Mouse (Mus musculus) stomach, embryonic 14.5 days (tissue): Measurements from ENCODE around the gene Arhgap32. TPM values are rescaled to one million over a fixed set of nuclear protein-coding genes. Genes with fewer than 3 reads are reported as not detected.

Source experiments
- ATAC-seq: fragments of 200-750 bp; cut with Nextera tagmentation; 2 replicates; pipeline ENCODE4 v1.8.0; 2017; ENCODE audit warnings: low read depth, moderate TSS enrichment; ENCODE audit not compliant: insufficient number of reproducible peaks, insufficient read depth, low FRiP score
- H3K27ac ChIP-seq: fragments of 300-500 bp; sonication (generic); 2 replicates; pipeline ENCODE4 v1.5.1; 2014; ENCODE audit warnings: mild to moderate bottlenecking, low read length, moderate library complexity, mixed read lengths
- H3K27me3 ChIP-seq: fragments of 300-500 bp; sonication (generic); 2 replicates; pipeline ENCODE4 v1.6.1; 2014; ENCODE audit warnings: low read length, control low read depth, mixed read lengths; ENCODE audit not compliant: control insufficient read depth, insufficient read depth
- H3K36me3 ChIP-seq: fragments of 300-500 bp; sonication (generic); 2 replicates; pipeline ENCODE4 v1.6.1; 2014; ENCODE audit warnings: mild to moderate bottlenecking, control low read depth, low read length, moderate library complexity, mixed read lengths; ENCODE audit not compliant: control insufficient read depth, insufficient read depth
- H3K4me1 ChIP-seq: fragments of 300-500 bp; sonication (generic); 2 replicates; pipeline ENCODE4 v1.6.1; 2014; ENCODE audit warnings: low read length, control low read depth, mixed read lengths; ENCODE audit not compliant: control insufficient read depth, insufficient read depth
- H3K4me2 ChIP-seq: fragments of 300-500 bp; sonication (generic); replicated peaks from 2 replicates; pipeline ENCODE4 v1.6.1; 2014; ENCODE audit warnings: low read depth, low read length, control low read depth
- H3K4me3 ChIP-seq: fragments of 300-500 bp; sonication (generic); 2 replicates; pipeline ENCODE4 v1.5.1; 2014; ENCODE audit warnings: low read depth, low read length, control low read depth
- H3K9ac ChIP-seq: fragments of 300-500 bp; sonication (generic); replicated peaks from 2 replicates; pipeline ENCODE4 v1.6.1; 2014; ENCODE audit warnings: low read depth, mild to moderate bottlenecking, control low read depth, low read length, moderate library complexity, mixed read lengths
- H3K9me3 ChIP-seq: fragments of 300-500 bp; sonication (generic); 2 replicates; pipeline ENCODE4 v1.6.1; 2016; ENCODE audit warnings: low read depth, low read length, control low read depth; ENCODE audit not compliant: control insufficient read depth
- WGBS: fragments of 180-500 bp; shearing (Covaris S2); extraction: QIAGEN DNeasy Blood & Tissue Kit; methylation state at CpG from one replicate; pipeline ENCODE4 v1.1.7; 2014; 5-methylcytosine and 5-hydroxymethylcytosine counted together
- polyA plus RNA-seq: library from polyadenylated mRNA; unstranded; fragments of >200 nt; fragmentation: Nextera tagmentation; extraction: Ambion mirVana; gene quantifications from 2 replicates; pipeline ENCODE4 v1.2.1, GENCODE M21; 2014

Gene Arhgap32
- 15.0 and 15.5 TPM in 2 replicates for polyA plus RNA-seq

DNA sequence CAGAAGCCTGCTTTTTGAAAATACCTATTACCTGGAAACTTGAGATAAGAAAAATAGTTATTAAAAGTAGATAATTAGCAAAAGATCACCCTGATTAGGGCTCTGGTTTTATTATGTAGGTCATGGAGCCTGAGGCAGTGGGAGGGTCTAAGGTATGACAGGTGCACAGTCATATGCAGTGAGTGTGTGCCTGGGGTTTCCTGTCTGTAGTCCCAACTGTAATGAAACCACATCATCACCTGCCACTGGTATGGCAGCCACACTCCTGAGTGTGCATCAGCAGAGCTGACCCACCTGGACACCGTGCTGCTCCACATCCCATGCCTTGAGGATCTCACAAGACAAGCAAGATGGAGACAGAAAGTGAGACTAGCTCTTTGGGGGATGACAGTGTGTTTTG, at the start of gene Arhgap32:
Arhgap32 (plus strand) TSS at position 351 of the 400 bp plus-strand sequence.
- no peaks in the 10 kb centered on the region for H3K27me3 ChIP-seq
- H3K4me1 ChIP-seq = 0 out of 2 replicates have a peak, but pooled peaks cover 3% of the 10 kb centered on the region
- no peaks in the 10 kb centered on the region; the same call in 1 of the 2 replicates for H3K9me3 ChIP-seq
- ATAC-seq = no peak
- 83% methylated on average over 1 of the region's 1 CpGs for WGBS
- H3K27ac ChIP-seq = peak within 1 kb of the TSS; percentile 52; the same call in 1 of the 2 replicates
- no peaks in the 10 kb centered on the region for H3K36me3 ChIP-seq
- H3K4me3 ChIP-seq = no peak within 1 kb of the TSS
- H3K9ac ChIP-seq = no peak within 1 kb of the TSS
- H3K4me2 ChIP-seq = peak within 1 kb of the TSS; percentile 18; the same call in 1 of the 2 replicates

GRCm38 (mm10) chr9:32072778-32073177, 43.2 kb upstream of the Arhgap32 start:
- no peak for ATAC-seq

DNA sequence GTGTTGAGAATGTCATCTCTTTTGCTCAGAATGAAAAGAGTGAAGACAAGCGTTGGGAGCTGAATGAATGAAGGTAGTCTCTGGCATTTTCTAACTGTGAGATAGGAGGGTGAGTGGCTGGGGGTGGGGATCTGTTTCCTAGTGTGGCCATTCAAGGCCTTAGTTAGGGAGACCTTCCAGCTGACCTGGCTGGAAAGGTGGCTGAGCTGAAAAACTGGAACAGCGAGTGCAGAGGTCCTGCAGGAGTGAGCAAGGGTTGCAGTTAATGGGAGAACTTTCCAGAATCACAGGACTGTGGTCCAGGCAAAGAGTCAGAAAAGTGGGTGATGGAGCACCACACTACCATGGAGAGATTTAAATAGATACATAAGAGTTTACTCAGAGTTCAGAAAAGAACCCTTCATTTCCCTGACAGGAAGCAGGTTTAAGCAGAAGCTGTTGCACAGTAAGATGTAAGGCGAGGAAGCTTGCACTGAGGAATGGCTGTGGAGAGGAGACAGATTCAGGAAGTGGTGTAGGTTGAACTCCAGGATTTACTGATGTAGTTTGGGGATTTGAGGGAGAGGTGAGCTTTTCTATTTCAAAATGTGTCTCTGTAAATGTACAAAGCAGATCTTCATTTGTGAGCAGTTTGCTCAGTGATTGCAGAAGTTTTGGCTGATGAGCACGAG, 27.7 kb upstream of the Arhgap32 start:
- no peak overlapping the region for H3K27ac ChIP-seq
- H3K4me2 ChIP-seq = no peak overlapping the region
- 54% methylated on average over 4 of the region's 4 CpGs for WGBS

More at GRCm38 (mm10) chr9:32072778-32073177, 43.2 kb upstream of the Arhgap32 start:
- 89% methylated on average over 6 of the region's 6 CpGs for WGBS
- Histone ChIP-seq H3K4me2 (no peak overlapping the region), H3K27me3 (no peaks in the 10 kb centered on the region), H3K27ac (no peak overlapping the region), H3K4me1 (no peaks in the 10 kb centered on the region), H3K9me3 (no peaks in the 10 kb centered on the region), H3K9ac (no peak overlapping the region), H3K4me3 (no peak overlapping the region), H3K36me3 (no peaks in the 10 kb centered on the region)

DNA sequence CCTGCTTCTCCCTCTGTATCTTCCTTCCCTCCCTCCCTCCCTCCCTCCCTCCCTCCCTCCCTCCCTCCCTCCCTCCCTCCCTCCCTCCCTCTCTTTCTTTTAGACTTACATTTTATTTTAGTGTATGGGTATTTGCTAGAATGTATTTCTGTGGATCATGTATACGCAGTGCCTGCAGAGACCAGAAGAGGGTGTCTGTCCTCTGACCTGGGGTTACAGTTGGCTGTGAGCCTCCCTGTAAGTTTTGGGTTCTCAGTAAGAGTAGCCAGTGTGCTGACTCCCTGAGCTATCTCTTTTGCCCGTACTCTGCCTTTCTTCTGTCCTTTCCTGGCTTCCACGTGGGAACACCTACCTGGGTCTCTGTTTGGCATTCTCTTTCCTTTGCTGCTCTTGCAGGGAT, 27.1 kb upstream of the Arhgap32 start:
- ATAC-seq = no peak
- Histone ChIP-seq H3K4me1 (peaks cover 4% of the 10 kb centered on the region; the same call in 1 of the 2 replicates), H3K4me2 (no peak overlapping the region), H3K27me3 (no peaks in the 10 kb centered on the region), H3K9ac (no peak overlapping the region), H3K27ac (no peak overlapping the region), H3K36me3 (no peaks in the 10 kb centered on the region), H3K9me3 (no peaks in the 10 kb centered on the region), H3K4me3 (no peak overlapping the region)
- 54% methylated on average over 3 of the region's 3 CpGs for WGBS

More for the DNA sequence above, 27.7 kb upstream of the Arhgap32 start:
- Histone ChIP-seq H3K36me3 (no peaks in the 10 kb centered on the region), H3K27me3 (no peaks in the 10 kb centered on the region), H3K4me3 (no peak overlapping the region), H3K4me1 (peaks cover 4% of the 10 kb centered on the region; the same call in 1 of the 2 replicates), H3K9ac (no peak overlapping the region), H3K9me3 (no peaks in the 10 kb centered on the region)
- no peak for ATAC-seq

DNA sequence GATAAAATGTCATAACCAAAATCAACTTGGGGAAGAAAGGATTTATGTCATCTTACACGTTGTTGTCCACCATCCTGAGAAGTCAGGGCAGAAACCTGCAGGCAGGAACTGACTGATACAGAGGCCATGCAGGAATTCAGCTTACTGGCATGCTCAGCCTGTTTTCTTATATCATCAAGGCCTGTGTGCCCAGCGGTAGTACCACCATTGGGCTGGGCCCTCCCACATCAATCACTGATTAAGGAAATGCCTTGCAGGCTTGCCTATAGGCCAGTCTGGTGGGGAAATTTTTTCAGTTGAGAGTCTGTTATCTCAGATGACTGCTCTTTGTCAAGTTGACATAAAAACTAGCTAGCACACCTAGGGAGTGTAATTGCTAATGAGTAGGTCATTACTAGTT, 22.5 kb upstream of the Arhgap32 start:
- H3K27ac ChIP-seq = no peak overlapping the region
- H3K4me1 ChIP-seq = peaks cover 12% of the 10 kb centered on the region; the same call in 1 of the 2 replicates
- no peaks in the 10 kb centered on the region for H3K36me3 ChIP-seq
- 29% methylated on average over 2 of the region's 2 CpGs for WGBS
- no peak overlapping the region for H3K9ac ChIP-seq
- no peak for ATAC-seq
- no peaks in the 10 kb centered on the region for H3K9me3 ChIP-seq
- H3K27me3 ChIP-seq = no peaks in the 10 kb centered on the region
- no peak overlapping the region for H3K4me3 ChIP-seq
- H3K4me2 ChIP-seq = no peak overlapping the region

DNA sequence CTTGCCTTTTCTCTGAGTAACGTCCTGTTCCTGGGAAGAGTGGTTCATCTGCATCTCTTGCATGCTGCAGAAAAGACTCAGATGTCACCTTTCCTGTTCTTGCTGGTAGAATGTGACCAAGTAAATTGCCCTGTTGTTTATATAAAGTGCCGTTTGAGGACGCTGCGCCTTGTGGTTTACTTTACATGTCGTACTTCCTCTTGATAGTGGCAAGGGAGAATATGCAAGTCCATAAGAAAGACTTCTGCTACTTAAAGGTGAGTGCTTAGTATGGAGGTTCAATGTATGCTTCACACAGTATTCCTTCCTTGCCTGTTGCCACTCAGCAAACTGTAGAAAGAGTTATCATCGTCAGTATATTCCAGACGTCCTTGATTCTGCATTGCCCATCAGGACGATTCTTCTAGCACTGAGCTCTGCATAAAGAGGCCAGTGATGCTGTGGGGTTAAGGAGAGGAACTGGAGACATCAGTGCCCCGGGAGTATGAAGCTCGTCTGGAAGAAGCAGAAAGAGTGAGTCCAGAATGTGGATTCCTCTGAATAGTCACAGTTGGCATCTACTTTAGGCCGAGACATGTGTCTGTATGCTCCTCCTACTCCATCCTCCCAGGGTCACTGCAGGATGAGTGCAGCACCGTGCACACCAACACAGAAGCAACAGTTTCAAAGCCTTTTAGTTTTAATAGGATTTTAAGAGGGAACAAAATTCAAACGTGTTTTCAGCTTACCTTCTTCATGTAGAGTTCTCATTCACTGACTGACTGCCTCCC, 21.4 kb upstream of the Arhgap32 start:
- no peaks in the 10 kb centered on the region for H3K27me3 ChIP-seq
- no peak overlapping the region for H3K27ac ChIP-seq
- 32% methylated on average over 13 of the region's 13 CpGs for WGBS
- no peaks in the 10 kb centered on the region for H3K36me3 ChIP-seq
- no peak overlapping the region for H3K4me3 ChIP-seq
- no peak overlapping the region for H3K4me2 ChIP-seq
- no peaks in the 10 kb centered on the region for H3K9me3 ChIP-seq
- H3K4me1 ChIP-seq = peaks cover 12% of the 10 kb centered on the region; the same call in 1 of the 2 replicates
- H3K9ac ChIP-seq = no peak overlapping the region
- ATAC-seq = no peak

DNA sequence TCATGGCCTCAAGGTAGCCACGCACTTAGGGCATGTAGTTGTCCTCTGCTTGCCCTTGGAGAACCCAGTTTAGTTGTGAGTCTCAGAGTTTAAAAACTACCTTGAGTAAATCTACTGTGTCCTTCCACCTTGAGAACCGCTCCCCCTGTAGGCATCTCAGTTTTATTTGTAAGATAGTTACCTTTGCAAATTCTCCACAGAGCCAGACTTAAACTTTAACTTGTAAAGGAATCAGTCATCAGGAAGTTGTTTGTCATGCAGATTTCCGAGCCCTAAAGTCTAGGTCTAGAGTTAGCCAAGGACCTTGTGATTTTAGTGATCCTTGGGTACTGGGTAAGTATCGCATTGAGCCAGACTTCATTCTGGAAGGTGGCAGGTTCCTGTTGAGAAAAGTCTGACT, 20.4 kb upstream of the Arhgap32 start:
- Histone ChIP-seq H3K27ac (no peak overlapping the region), H3K9ac (no peak overlapping the region), H3K4me2 (no peak overlapping the region), H3K9me3 (no peaks in the 10 kb centered on the region), H3K36me3 (no peaks in the 10 kb centered on the region), H3K4me3 (no peak overlapping the region), H3K27me3 (no peaks in the 10 kb centered on the region), H3K4me1 (peaks cover 12% of the 10 kb centered on the region; the same call in 1 of the 2 replicates)
- WGBS = 80% methylated on average over 4 of the region's 4 CpGs
- ATAC-seq = no peak

DNA sequence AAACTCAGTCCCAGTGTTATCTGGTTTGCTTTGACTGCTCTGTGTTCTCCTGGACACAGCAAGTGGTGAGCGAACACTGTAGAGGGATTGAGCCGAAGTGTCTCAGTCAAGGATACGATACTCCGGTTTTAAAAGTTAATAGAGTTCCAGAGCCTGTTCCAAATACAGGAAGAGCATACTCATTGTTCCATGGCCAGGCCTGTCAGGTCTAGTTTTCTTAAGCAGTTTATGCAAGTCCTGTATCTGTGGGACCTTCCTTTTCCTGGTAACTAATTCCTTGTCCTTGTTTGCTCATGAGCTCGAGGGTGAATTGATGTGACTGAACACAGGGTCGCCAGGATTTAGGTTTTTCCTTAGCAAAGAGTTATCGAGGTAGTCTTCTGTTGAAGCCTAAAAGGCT, 19.4 kb upstream of the Arhgap32 start:
- H3K27me3 ChIP-seq = no peaks in the 10 kb centered on the region
- no peak overlapping the region for H3K9ac ChIP-seq
- H3K4me3 ChIP-seq = no peak overlapping the region
- H3K36me3 ChIP-seq = no peaks in the 10 kb centered on the region
- no peak overlapping the region for H3K27ac ChIP-seq
- no peak overlapping the region for H3K4me2 ChIP-seq
- ATAC-seq = no peak
- 60% methylated on average over 7 of the region's 7 CpGs for WGBS
- H3K4me1 ChIP-seq = peaks cover 14% of the 10 kb centered on the region; the same call in 1 of the 2 replicates
- no peaks in the 10 kb centered on the region for H3K9me3 ChIP-seq
